Mouse (Mus musculus) heart, adult 2 months (tissue): ENCODE results near the gene Snx15.

Source experiments
- CTCF ChIP-seq: fragments of 200-600 bp; IDR thresholded peaks from 2 replicates; pipeline ENCODE4 v1.8.1; 2022; ENCODE audit warnings: antibody characterized with exemption, mild to moderate bottlenecking, moderate library complexity
- EP300 ChIP-seq: fragments of 200-500 bp; IDR thresholded peaks from 2 replicates; pipeline ENCODE4 v1.6.1; 2011; ENCODE audit warnings: low read depth, low read length, control low read depth; ENCODE audit not compliant: insufficient read depth
- POLR2A ChIP-seq: fragments of 200-500 bp; IDR thresholded peaks from 2 replicates; pipeline ENCODE4 v1.6.1; 2011; ENCODE audit warnings: mild to moderate bottlenecking, low read depth, low read length, control low read depth; ENCODE audit not compliant: insufficient read depth

DNA sequence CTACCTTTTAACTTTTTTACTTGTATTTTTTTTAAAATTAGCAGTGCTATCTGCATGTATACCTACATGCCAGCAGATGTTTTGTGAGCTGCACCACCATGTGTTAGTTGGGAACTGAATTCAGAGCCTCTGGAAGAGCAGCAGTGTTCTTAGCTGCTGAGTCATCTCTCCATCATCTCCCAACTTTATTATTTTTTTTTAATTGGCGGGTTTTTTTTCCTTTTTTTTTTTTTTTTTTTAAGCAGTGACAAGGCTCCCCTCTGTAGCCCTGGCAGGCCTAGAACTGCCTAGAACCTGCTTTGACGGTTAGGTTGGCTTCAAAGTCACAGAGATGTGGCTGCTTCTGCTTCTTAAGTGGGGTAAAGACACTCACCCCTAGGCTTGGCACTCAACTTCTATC lies 3.2 kb downstream of the Snx15 start:
- TF ChIP-seq CTCF (no peak), POLR2A (no peak), EP300 (no peak)
